12 mouse cellular contexts compared by ENCODE assay signal in the genomic region with DNA sequence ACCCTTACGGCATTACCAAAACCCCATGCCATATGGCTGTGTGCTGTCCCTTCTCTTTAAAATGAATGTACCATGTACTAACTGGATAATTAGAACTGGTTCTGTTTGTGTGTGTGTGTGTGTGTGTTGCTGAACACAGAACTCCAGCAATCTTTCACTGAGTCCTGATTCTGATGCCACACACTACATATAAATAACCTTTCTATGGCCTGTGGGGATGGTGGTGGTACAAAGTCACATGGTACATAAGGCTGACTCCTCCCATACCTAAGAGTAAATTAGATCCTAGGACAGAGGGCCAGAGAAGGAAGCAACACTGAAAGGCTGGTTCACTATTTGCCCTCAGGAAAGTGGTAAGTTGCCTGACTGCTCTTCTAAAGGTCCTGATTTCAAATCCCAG. TPM values are rescaled to one million over a fixed set of nuclear protein-coding genes. Genes with fewer than 3 reads are reported as not detected.
DNase-seq lines count a peak whose midpoint lies in the region; ATAC-seq lines count a peak whose summit lies in the region.
"Had no signal": no experiment of that assay in that cellular context is flagged by ENCODE, and none has a peak within 500 bp of the region (broad histone marks: within the 10 kb centered on the region; RNA-seq: fewer than 3 reads in every experiment).

A gene (plus strand): TSS at position 301 of the 400 bp plus-strand sequence.

- no peak within 1 kb of the TSS for H3K27ac ChIP-seq in heart, embryonic 10.5 days
- H3K27ac ChIP-seq in intestine, embryonic 14.5 days (ENCODE audit: low read depth), result no peak within 1 kb of the TSS
- no peak within 1 kb of the TSS for H3K27ac ChIP-seq in kidney, embryonic 14.5 days (ENCODE audit: low read depth, low read length)
- H3K27ac ChIP-seq: embryonic facial prominence, embryonic 15.5 days had no signal

- no peak within 1 kb of the TSS for H3K9ac ChIP-seq in intestine, embryonic 14.5 days (ENCODE audit: low read length)
- no peak within 1 kb of the TSS for H3K9ac ChIP-seq in kidney, embryonic 14.5 days (ENCODE audit: low read depth, low read length)
- H3K9ac ChIP-seq: embryonic facial prominence, embryonic 15.5 days had no signal

- no peaks in the 10 kb centered on the region for H3K4me1 ChIP-seq in heart, embryonic 10.5 days
- H3K4me1 ChIP-seq in intestine, embryonic 14.5 days (replicated peaks; ENCODE audit: control insufficient read depth, insufficient read depth, low read length), result no peaks in the 10 kb centered on the region; the same call in 1 of the 2 replicates
- no peaks in the 10 kb centered on the region for H3K4me1 ChIP-seq in kidney, embryonic 14.5 days (ENCODE audit: control insufficient read depth, insufficient read depth, low read length)
- H3K4me1 ChIP-seq: embryonic facial prominence, embryonic 15.5 days had no signal

- WGBS in heart, embryonic 10.5 days, result 86% methylated on average over 1 of the region's 1 CpGs
- WGBS in intestine, embryonic 14.5 days, result 100% methylated on average over 1 of the region's 1 CpGs
- WGBS in kidney, embryonic 14.5 days, result 100% methylated on average over 1 of the region's 1 CpGs

- ATAC-seq in intestine, embryonic 14.5 days (replicated peaks; ENCODE audit: low FRiP score, low TSS enrichment, low read depth), result no peak
- no peak for ATAC-seq in kidney, embryonic 14.5 days (ENCODE audit: low FRiP score, low TSS enrichment)
- ATAC-seq in megakaryocyte-erythroid progenitor cell, adult 5-6 weeks (replicated peaks; ENCODE audit: low FRiP score, low TSS enrichment, poor library complexity, severe bottlenecking), result no peak

- intact Hi-C loops in heart, postnatal 36 days (cut with DNase I), result no loop called here

- H3K27me3 ChIP-seq in heart, embryonic 10.5 days (ENCODE audit: insufficient read depth, poor library complexity, severe bottlenecking), result no peaks in the 10 kb centered on the region; the same call in 1 of the 2 replicates
- H3K27me3 ChIP-seq in intestine, embryonic 14.5 days (replicated peaks; ENCODE audit: control insufficient read depth, insufficient read depth, low read length), result no peaks in the 10 kb centered on the region
- H3K27me3 ChIP-seq in kidney, embryonic 14.5 days (ENCODE audit: control insufficient read depth, insufficient read depth, low read length), result no peaks in the 10 kb centered on the region; the same call in 1 of the 2 replicates
- H3K27me3 ChIP-seq: embryonic facial prominence, embryonic 15.5 days had no signal

- H3K4me2 ChIP-seq in intestine, embryonic 14.5 days (ENCODE audit: low read length), result no peak within 1 kb of the TSS
- H3K4me2 ChIP-seq in kidney, embryonic 14.5 days (replicated peaks; ENCODE audit: low read depth, low read length), result no peak within 1 kb of the TSS
- H3K4me2 ChIP-seq: embryonic facial prominence, embryonic 15.5 days had no signal

- no peaks in the 10 kb centered on the region for H3K36me3 ChIP-seq in heart, embryonic 10.5 days
- H3K36me3 ChIP-seq in intestine, embryonic 14.5 days (ENCODE audit: control insufficient read depth, insufficient read depth, low read length), result no peaks in the 10 kb centered on the region
- no peaks in the 10 kb centered on the region for H3K36me3 ChIP-seq in kidney, embryonic 14.5 days (ENCODE audit: control insufficient read depth, insufficient read depth, low read length)
- H3K36me3 ChIP-seq: embryonic facial prominence, embryonic 15.5 days had no signal

- no peak for DNase-seq in heart, postnatal 36 days
- DNase-seq in heart, embryonic 10.5 days (ENCODE audit: low spot score), result no peak
- no peak for DNase-seq in urinary bladder, adult 2 months (ENCODE audit: low spot score)
- no peak for DNase-seq in urinary bladder, postnatal 14 days (ENCODE audit: low spot score)
- DNase-seq in intestine, embryonic 14.5 days (ENCODE audit: low spot score), result no peak
- DNase-seq: cerebellum, adult 11 months; liver; thymus, postnatal 36 days had no signal

- no peaks in the 10 kb centered on the region for H3K9me3 ChIP-seq in heart, embryonic 10.5 days
- no peaks in the 10 kb centered on the region for H3K9me3 ChIP-seq in intestine, embryonic 14.5 days (ENCODE audit: control insufficient read depth, low read length)
- no peaks in the 10 kb centered on the region for H3K9me3 ChIP-seq in kidney, embryonic 14.5 days (ENCODE audit: control insufficient read depth, low read length)
- H3K9me3 ChIP-seq: embryonic facial prominence, embryonic 15.5 days; megakaryocyte, embryonic 14.5 days had no signal

- H3K4me3 ChIP-seq in heart, embryonic 10.5 days, result no peak within 1 kb of the TSS
- H3K4me3 ChIP-seq in intestine, embryonic 14.5 days (ENCODE audit: low read depth, low read length), result no peak within 1 kb of the TSS
- H3K4me3 ChIP-seq in kidney, embryonic 14.5 days (ENCODE audit: low read length), result no peak within 1 kb of the TSS
- H3K4me3 ChIP-seq: embryonic facial prominence, embryonic 15.5 days; megakaryocyte, embryonic 14.5 days had no signal

RNA-seq across cellular contexts. Expression of the gene that starts here (rescaled TPM):
- total RNA-seq in heart, postnatal 36 days (2021), result 10 to 100 TPM; 11.1 to 12.5 TPM
- polyA plus RNA-seq in heart, embryonic 10.5 days (2016; fragmentation: Nextera tagmentation; extraction: Ambion mirVana), result 3.9 and 4.8 TPM in 2 replicates
- polyA plus RNA-seq in urinary bladder, adult 2 months (2012; rRNA removed), result 10.6 and 11.7 TPM in 2 replicates
- 14.7 and 14.8 TPM in 2 replicates for polyA plus RNA-seq in intestine, embryonic 14.5 days (2014; fragmentation: Nextera tagmentation; extraction: Ambion mirVana)
- 3.0 and 3.3 TPM in 2 replicates for polyA plus RNA-seq in kidney, embryonic 14.5 days (2014; fragmentation: Nextera tagmentation; extraction: Ambion mirVana)
- 7.8 and 13.8 TPM in 2 replicates for total RNA-seq in megakaryocyte-erythroid progenitor cell, adult 5-6 weeks (2014; fragmentation: Nextera tagmentation)
- 3.6 and 8.6 TPM in 2 replicates for total RNA-seq in megakaryocyte-erythroid progenitor cell, adult 5-6 weeks (2017)
